Mouse (Mus musculus) small intestine, adult 2 months (tissue): ENCODE results near the gene Gpr50. TPM values are rescaled to one million over a fixed set of nuclear protein-coding genes. Genes with fewer than 3 reads are reported as not detected.

Experiments
- H3K27ac ChIP-seq: fragments of 200-500 bp; 2 replicates; pipeline ENCODE4 v1.5.1; 2012; ENCODE audit warnings: low read depth, low read length, control low read depth, inconsistent platforms; ENCODE audit not compliant: insufficient read depth
- H3K27me3 ChIP-seq: fragments of 200-500 bp; 2 replicates; pipeline ENCODE4 v1.6.1; 2012; ENCODE audit warnings: mild to moderate bottlenecking, moderate library complexity, low read length, inconsistent platforms; ENCODE audit not compliant: control insufficient read depth, insufficient read depth
- H3K36me3 ChIP-seq: fragments of 200-500 bp; 2 replicates; pipeline ENCODE4 v1.6.1; 2012; ENCODE audit warnings: mild to moderate bottlenecking, low read length, control low read depth, inconsistent platforms; ENCODE audit not compliant: control insufficient read depth, insufficient read depth
- H3K4me1 ChIP-seq: fragments of 200-500 bp; 2 replicates; pipeline ENCODE4 v1.6.1; 2012; ENCODE audit warnings: low read length, inconsistent platforms, mixed read lengths; ENCODE audit not compliant: control insufficient read depth, insufficient read depth, insufficient read length
- H3K4me3 ChIP-seq: fragments of 200-500 bp; 2 replicates; pipeline ENCODE4 v1.5.1; 2012; ENCODE audit warnings: low read depth, mild to moderate bottlenecking, control low read depth, inconsistent platforms, low read length, moderate library complexity
- CTCF ChIP-seq: fragments of 200-500 bp; IDR thresholded peaks from 2 replicates; pipeline ENCODE4 v1.5.1; 2012; ENCODE audit warnings: low read depth, mild to moderate bottlenecking, control low read depth, inconsistent platforms, low read length, moderate library complexity, mixed read lengths; ENCODE audit not compliant: insufficient replicate concordance, insufficient read length; ENCODE audit errors: extremely low read depth
- POLR2A ChIP-seq: fragments of 200-500 bp; IDR thresholded peaks from 2 replicates; pipeline ENCODE4 v1.6.1; 2012; ENCODE audit warnings: low read depth, mild to moderate bottlenecking, control low read depth, inconsistent platforms, low read length, moderate library complexity
- WGBS: fragments of 180-500 bp; shearing (Covaris S2); methylation state at CpG from one replicate; pipeline ENCODE4 v1.1.7; 2018; 5-methylcytosine and 5-hydroxymethylcytosine counted together
- polyA plus RNA-seq: library from polyadenylated mRNA; depleted of rRNA; stranded (reverse); fragments of >200 nt; gene quantifications from 2 replicates; pipeline ENCODE4 v1.2.3, GENCODE M21; 2012

Gpr50 gene
- polyA plus RNA-seq, 1 experiment = 0.18 TPM

GRCm38 (mm10) chrX:71648434-71648833, 15.0 kb upstream of the Gpr50 start:
- no peak overlapping the region for H3K4me3 ChIP-seq
- no peak overlapping the region for H3K27ac ChIP-seq
- 3% methylated on average over 1 of the region's 1 CpGs for WGBS
- H3K27me3 ChIP-seq = no peaks in the 10 kb centered on the region
- no peaks in the 10 kb centered on the region for H3K4me1 ChIP-seq
- H3K36me3 ChIP-seq = no peaks in the 10 kb centered on the region
- no peak for TF ChIP-seq POLR2A
- no peak for TF ChIP-seq CTCF

GRCm38 (mm10) chrX:71648848-71649454, 14.5 kb upstream of the Gpr50 start:
- no peak overlapping the region for H3K4me3 ChIP-seq
- TF ChIP-seq POLR2A (no peak), CTCF (peak; percentile 11; the same call in 1 of the 2 replicates)
- no peak overlapping the region for H3K27ac ChIP-seq
- no peaks in the 10 kb centered on the region for H3K27me3 ChIP-seq
- no peaks in the 10 kb centered on the region for H3K4me1 ChIP-seq
- 33% methylated on average over 6 of the region's 6 CpGs for WGBS
- H3K36me3 ChIP-seq = no peaks in the 10 kb centered on the region

GRCm38 (mm10) chrX:71649993-71650392, 13.5 kb upstream of the Gpr50 start:
- TF ChIP-seq POLR2A = no peak
- no peak for TF ChIP-seq CTCF
- H3K4me3 ChIP-seq = no peak overlapping the region
- no peaks in the 10 kb centered on the region for H3K4me1 ChIP-seq
- no peaks in the 10 kb centered on the region for H3K27me3 ChIP-seq
- 56% methylated on average over 8 of the region's 8 CpGs for WGBS
- no peak overlapping the region for H3K27ac ChIP-seq
- H3K36me3 ChIP-seq = no peaks in the 10 kb centered on the region

- no peaks in the 10 kb centered on the region for H3K36me3 ChIP-seq
- WGBS = 19% methylated on average over 14 of the region's 14 CpGs
- no peak overlapping the region for H3K4me3 ChIP-seq
- H3K27me3 ChIP-seq = peaks cover 26% of the 10 kb centered on the region
- no peaks in the 10 kb centered on the region for H3K4me1 ChIP-seq
- H3K27ac ChIP-seq = no peak overlapping the region
- TF ChIP-seq POLR2A (no peak), CTCF (no peak)
Observed at GRCm38 (mm10) chrX:71661794-71662193, 1.7 kb upstream of the Gpr50 start.

GRCm38 (mm10) chrX:71663871-71664687, 612 bp downstream of the Gpr50 start:
- peak overlapping the region; percentile 31 for H3K4me3 ChIP-seq
- TF ChIP-seq CTCF (no peak), POLR2A (no peak)
- no peaks in the 10 kb centered on the region for H3K4me1 ChIP-seq
- 19% methylated on average over 74 of the region's 76 CpGs for WGBS
- H3K27me3 ChIP-seq = peaks cover 26% of the 10 kb centered on the region
- no peak overlapping the region for H3K27ac ChIP-seq
- no peaks in the 10 kb centered on the region for H3K36me3 ChIP-seq

- H3K27ac ChIP-seq = no peak overlapping the region
- peak overlapping the region; percentile 31 for H3K4me3 ChIP-seq
- WGBS = 19% methylated on average over 15 of the region's 15 CpGs
- peaks cover 26% of the 10 kb centered on the region for H3K27me3 ChIP-seq
- no peaks in the 10 kb centered on the region for H3K4me1 ChIP-seq
- TF ChIP-seq CTCF (no peak), POLR2A (no peak)
- no peaks in the 10 kb centered on the region for H3K36me3 ChIP-seq
Observed at GRCm38 (mm10) chrX:71664688-71665026, 1.2 kb downstream of the Gpr50 start.

- TF ChIP-seq CTCF (no peak), POLR2A (no peak)
- Histone ChIP-seq H3K4me1 (no peaks in the 10 kb centered on the region), H3K27ac (no peak overlapping the region), H3K27me3 (no peaks in the 10 kb centered on the region; the same call in 1 of the 2 replicates), H3K36me3 (no peaks in the 10 kb centered on the region), H3K4me3 (no peak overlapping the region)
- WGBS = 9% methylated on average over 6 of the region's 6 CpGs
Observed at GRCm38 (mm10) chrX:71670254-71670653, 6.8 kb downstream of the Gpr50 start.
